Mouse (Mus musculus) ES-E14 (cell line): ENCODE data around the gene Rgs19. TPM values are rescaled to one million over a fixed set of nuclear protein-coding genes. Genes with fewer than 3 reads are reported as not detected.

Source experiments
- DNase-seq: peaks from one replicate; pipeline ENCODE4 v3.0.0-alpha.2; 2013; ENCODE audit warnings: low read depth, low spot score
- H3K27ac ChIP-seq: 2 replicates; pipeline ENCODE4 v1.5.1; 2012; ENCODE audit warnings: low read depth, mild to moderate bottlenecking, low read length, moderate library complexity, mixed read lengths; ENCODE audit not compliant: poor library complexity, insufficient read depth, severe bottlenecking
- H3K36me3 ChIP-seq: 2 replicates; pipeline ENCODE4 v1.6.1; 2012; ENCODE audit warnings: mild to moderate bottlenecking, low read length, moderate library complexity, mixed read lengths; ENCODE audit not compliant: control insufficient read depth, poor library complexity, insufficient read depth, severe bottlenecking
- H3K4me1 ChIP-seq, 2 experiments: fragments of 150-350 bp in 1 of 2; sonication (generic) in 1 of 2; 2 replicates each; pipeline ENCODE4 v1.6.1; 2012; ENCODE audit warnings: low read length in 2 of 2, mild to moderate bottlenecking in 1 of 2, mixed read lengths in 1 of 2; ENCODE audit not compliant: control insufficient read depth in 2 of 2, insufficient read depth in 2 of 2, poor library complexity in 1 of 2
- H3K4me3 ChIP-seq, 2 experiments: fragments of 150-350 bp in 1 of 2; sonication (generic) in 1 of 2; 2 replicates each; pipeline ENCODE4 v1.5.1; 2012; ENCODE audit warnings: low read length in 2 of 2, low read depth in 1 of 2, mild to moderate bottlenecking in 1 of 2, mixed read lengths in 1 of 2; ENCODE audit not compliant: insufficient read depth in 1 of 2, poor library complexity in 1 of 2, severe bottlenecking in 1 of 2
- H3K9ac ChIP-seq: 2 replicates; pipeline ENCODE4 v1.6.1; 2012; ENCODE audit warnings: low read depth, mild to moderate bottlenecking, low read length, mixed read lengths; ENCODE audit not compliant: poor library complexity, insufficient read depth, severe bottlenecking
- H3K9me3 ChIP-seq: fragments of 150-350 bp; sonication (generic); 2 replicates; pipeline ENCODE4 v1.6.1; 2012; ENCODE audit warnings: low read depth, mild to moderate bottlenecking, low read length; ENCODE audit not compliant: control insufficient read depth, insufficient read depth
- CHD2 ChIP-seq: IDR thresholded peaks from 2 replicates; pipeline ENCODE4 v1.6.1; 2014; ENCODE audit warnings: mild to moderate bottlenecking, low read depth, low read length, inconsistent platforms
- HCFC1 ChIP-seq: IDR thresholded peaks from 2 replicates; pipeline ENCODE4 v1.6.1; 2012; ENCODE audit warnings: low read length, inconsistent platforms, borderline replicate concordance; ENCODE audit not compliant: insufficient read depth
- MAFK ChIP-seq: IDR thresholded peaks from 2 replicates; pipeline ENCODE4 v1.6.1; 2014; ENCODE audit warnings: mild to moderate bottlenecking, low read depth, low read length, inconsistent platforms; ENCODE audit not compliant: insufficient read depth
- ZC3H11A ChIP-seq: IDR thresholded peaks from 2 replicates; pipeline ENCODE4 v1.6.1; 2012; ENCODE audit warnings: low read depth, mild to moderate bottlenecking, inconsistent platforms, low read length, borderline replicate concordance
- ZNF384 ChIP-seq: IDR thresholded peaks from 2 replicates; pipeline ENCODE4 v1.6.1; 2012; ENCODE audit warnings: low read depth, low read length, inconsistent platforms
- in situ Hi-C, 2 experiments: fragments of 600-800 bp; cut with MboI; formaldehyde crosslinking; loops; one replicate each; pipeline ENCODE4 v1.15.1; 2025; ENCODE audit warnings: low sequenced_read_pairs in 2 of 2, inconsistent platforms in 1 of 2; ENCODE audit not compliant: unreplicated experiment in 2 of 2
- total RNA-seq: library from RNA; depleted of rRNA; stranded (reverse); fragments of 300-350 nt; gene quantifications from 2 replicates; pipeline ENCODE4 v1.2.3, GENCODE M21; 2012

The Rgs19 gene
- total RNA-seq, 1 experiment, result 27.3 TPM

- H3K4me1 ChIP-seq, result peaks cover 0 to 7% of the 10 kb centered on the region in 2 experiments; a peak in 1 of 4 replicates
- H3K9me3 ChIP-seq, result no peaks in the 10 kb centered on the region
- H3K36me3 ChIP-seq, result no peaks in the 10 kb centered on the region
- H3K27ac ChIP-seq, result no peak overlapping the region
- in situ Hi-C loops, result no loop called here
- TF ChIP-seq CHD2, result no peak
- no peak for TF ChIP-seq ZC3H11A
- no peak for TF ChIP-seq HCFC1
- TF ChIP-seq ZNF384, result no peak
- no peak for TF ChIP-seq MAFK
- no peak overlapping the region for H3K9ac ChIP-seq
- DNase-seq, result no peak
- no peak overlapping the region for H3K4me3 ChIP-seq
These were observed 20.0 kb upstream of the Rgs19 start for GRCm38 (mm10) chr2:181713749-181714148.

- Histone ChIP-seq H3K9ac (no peak overlapping the region), H3K4me3 (no peak overlapping the region), H3K27ac (no peak overlapping the region), H3K36me3 (no peaks in the 10 kb centered on the region), H3K9me3 (no peaks in the 10 kb centered on the region), H3K4me1 (no peaks in the 10 kb centered on the region)
- in situ Hi-C loops, result no loop called here
- no peak for TF ChIP-seq ZC3H11A
- TF ChIP-seq MAFK, result no peak
- no peak for TF ChIP-seq ZNF384
- TF ChIP-seq CHD2, result no peak
- TF ChIP-seq HCFC1, result no peak
- no peak for DNase-seq
These were observed 12.9 kb upstream of the Rgs19 start for GRCm38 (mm10) chr2:181706668-181707067.

GRCm38 (mm10) chr2:181698241-181698640 lies 4.5 kb upstream of the Rgs19 start, which contains the start of gene Lkaaear1:
Gene Lkaaear1 (minus strand): TSS chr2:181698442.
- DNase-seq, result no peak
- in situ Hi-C loops, result no loop called here
- TF ChIP-seq ZNF384, result no peak
- no peak for TF ChIP-seq CHD2
- no peak for TF ChIP-seq MAFK
- no peak for TF ChIP-seq HCFC1
- TF ChIP-seq ZC3H11A, result no peak
- Histone ChIP-seq H3K36me3 (no peaks in the 10 kb centered on the region), H3K9me3 (no peaks in the 10 kb centered on the region), H3K4me3 (peak within 1 kb of the TSS; percentile 31 to 60), H3K27ac (no peak within 1 kb of the TSS), H3K9ac (peak within 1 kb of the TSS; percentile 64), H3K4me1 (peaks cover 0 to 5% of the 10 kb centered on the region in 2 experiments; a peak in 1 of 4 replicates)

- Histone ChIP-seq H3K4me3 (peak overlapping the region; percentile 31 to 60), H3K9me3 (no peaks in the 10 kb centered on the region), H3K4me1 (peaks cover 0 to 7% of the 10 kb centered on the region in 2 experiments; a peak in 1 of 4 replicates), H3K27ac (no peak overlapping the region), H3K36me3 (no peaks in the 10 kb centered on the region), H3K9ac (peak overlapping the region; percentile 64)
- in situ Hi-C loops, result no loop called here
- DNase-seq, result no peak
- TF ChIP-seq ZC3H11A (no peak), ZNF384 (no peak), MAFK (no peak), HCFC1 (no peak), CHD2 (no peak)
These were observed 3.1 kb upstream of the Rgs19 start for GRCm38 (mm10) chr2:181696801-181697420.
